Mouse (Mus musculus): ENCODE data around the gene Stub1.

- TF ChIP-seq CTCF (IDR thresholded peaks at IDR 0.05; ENCODE audit: low read depth): no peak
- TF ChIP-seq EP300 (IDR thresholded peaks at IDR 0.05; ENCODE audit: low read depth): no peak
Observed at GRCm38 (mm10) chr17:25880196-25880910, 47.1 kb upstream of the Stub1 start, which contains the start of gene Wfikkn1.
